Mouse (Mus musculus) B cell, adult 2 months (primary cell): ENCODE data around the gene Taf5.
A peak's percentile ranks its signal among the peaks of the same experiment; 100 is the strongest.

Experiments
- DNase-seq, 2 experiments: peaks; one replicate each; pipeline ENCODE4 v3.0.0; 2022

Taf5 gene

GRCm38 (mm10) chr19:47067924-47068611 lies 522 bp downstream of the Taf5 start:
- peak; percentile 86 for DNase-seq

- DNase-seq, result no peak
Observed at GRCm38 (mm10) chr19:47088226-47088625, 20.7 kb downstream of the Taf5 start.

GRCm38 (mm10) chr19:47089718-47090525 lies 22.4 kb downstream of the Taf5 start:
- no peak for DNase-seq

- DNase-seq, result peak; percentile 93 to 94
Observed at GRCm38 (mm10) chr19:47090550-47091156, 23.1 kb downstream of the Taf5 start, which contains the start of the genes Usmg5 and Pdcd11. TSS of gene Usmg5 (minus strand) at chr19:47090647. TSS of gene Pdcd11 (plus strand) at chr19:47090768.

- no peak for DNase-seq
Observed at GRCm38 (mm10) chr19:47101080-47101479, 33.5 kb downstream of the Taf5 start.

GRCm38 (mm10) chr19:47104641-47105271 lies 37.2 kb downstream of the Taf5 start:
- DNase-seq, result no peak

- no peak for DNase-seq
Observed at GRCm38 (mm10) chr19:47118634-47119033, 51.1 kb downstream of the Taf5 start.

- peak; percentile 50 to 52 for DNase-seq
Observed at GRCm38 (mm10) chr19:47121054-47121453, 53.5 kb downstream of the Taf5 start.

- DNase-seq, result peak; percentile 73 to 77
Observed at GRCm38 (mm10) chr19:47122802-47123201, 55.3 kb downstream of the Taf5 start.

- no peak for DNase-seq
Observed at GRCm38 (mm10) chr19:47128164-47128563, 60.6 kb downstream of the Taf5 start.

- no peak for DNase-seq
Observed at GRCm38 (mm10) chr19:47128835-47129234, 61.3 kb downstream of the Taf5 start.

- DNase-seq, result peak in 1 of 2 experiments; percentile 36
Observed at GRCm38 (mm10) chr19:47130551-47131125, 63.1 kb downstream of the Taf5 start.
